Mouse (Mus musculus): ENCODE measurements at regions not wholly inside any gene's neighbourhood (a gene's known extent, or its start where the extent isn't known, plus 50 kb on each side); places are given as distances from the start of the nearest gene placed in this dataset.

DNA sequence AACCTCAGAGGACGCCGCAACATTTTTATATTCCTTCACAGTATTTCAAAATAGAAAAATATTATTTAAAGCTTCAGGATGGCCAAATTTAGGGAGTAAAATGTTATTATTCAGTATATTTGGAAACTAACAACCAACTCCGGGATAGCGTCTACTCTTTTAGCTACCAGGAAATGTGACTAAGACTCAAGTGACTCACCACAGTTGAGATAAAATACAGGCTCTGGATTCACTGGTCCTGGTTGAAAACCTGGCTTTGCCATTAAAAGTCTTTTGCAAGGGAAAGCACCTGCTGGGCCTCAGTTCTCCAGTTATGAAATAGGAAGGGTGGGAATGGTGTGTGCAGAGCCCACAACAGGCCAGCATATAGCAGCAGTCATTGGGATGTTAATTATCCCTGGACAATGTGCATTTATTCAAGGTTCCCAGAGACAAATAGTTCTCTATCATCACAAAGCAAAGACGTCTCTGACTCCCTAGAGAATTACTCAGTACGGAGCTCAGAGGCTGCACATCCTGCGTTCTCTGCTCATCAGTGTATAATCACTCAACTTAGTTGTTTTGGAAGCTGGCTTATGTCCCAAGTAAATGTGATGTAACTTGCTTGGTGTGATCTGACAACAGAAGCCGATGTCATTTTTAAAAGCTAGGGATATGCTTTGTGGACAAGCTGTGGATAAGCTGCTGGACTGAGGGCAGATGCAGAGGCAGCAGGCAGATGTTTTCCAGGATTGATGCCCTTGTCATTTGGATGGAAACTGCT, 73.9 kb upstream of the Kit start:
- Histone ChIP-seq H3K4me1 (no peaks in the 10 kb centered on the region), H3K27me3 (ENCODE audit: low read depth, poor library complexity, severe bottlenecking) (no peaks in the 10 kb centered on the region), H3K36me3 (no peaks in the 10 kb centered on the region), H3K27ac (no peak overlapping the region), H3K9me3 (replicated peaks) (no peaks in the 10 kb centered on the region), H3K4me3 (no peak overlapping the region)
- 91% methylated on average over 8 of the region's 8 CpGs for WGBS
- DNase-seq (ENCODE audit: low spot score) = no peak

DNA sequence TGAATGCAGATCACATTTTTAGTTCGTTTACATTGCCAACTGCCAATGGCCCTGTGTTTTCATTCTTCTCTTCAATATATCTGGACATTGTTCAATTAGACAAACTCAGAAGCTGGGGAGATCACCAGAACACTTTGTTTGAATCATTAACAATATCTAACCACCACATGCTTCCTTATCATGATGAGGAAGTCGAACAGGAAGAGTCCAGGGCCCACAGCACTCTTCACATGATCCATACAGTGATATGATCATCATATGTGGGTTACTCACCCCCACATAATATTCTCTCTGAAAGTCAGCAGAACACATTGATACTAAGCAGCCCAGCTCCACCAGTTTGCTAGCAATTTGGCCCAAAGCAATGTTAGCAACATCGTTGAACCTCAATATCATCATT, 71.0 kb upstream of the Kit start:
- DNase-seq (ENCODE audit: low spot score) = no peak
- H3K4me3 ChIP-seq = no peak overlapping the region
- no peaks in the 10 kb centered on the region for H3K4me1 ChIP-seq
- WGBS = 89% methylated on average over 3 of the region's 3 CpGs
- no peaks in the 10 kb centered on the region for H3K36me3 ChIP-seq
- no peaks in the 10 kb centered on the region for H3K27me3 ChIP-seq (ENCODE audit: low read depth, poor library complexity, severe bottlenecking)
- no peaks in the 10 kb centered on the region for H3K9me3 ChIP-seq (replicated peaks)
- no peak overlapping the region for H3K27ac ChIP-seq

DNA sequence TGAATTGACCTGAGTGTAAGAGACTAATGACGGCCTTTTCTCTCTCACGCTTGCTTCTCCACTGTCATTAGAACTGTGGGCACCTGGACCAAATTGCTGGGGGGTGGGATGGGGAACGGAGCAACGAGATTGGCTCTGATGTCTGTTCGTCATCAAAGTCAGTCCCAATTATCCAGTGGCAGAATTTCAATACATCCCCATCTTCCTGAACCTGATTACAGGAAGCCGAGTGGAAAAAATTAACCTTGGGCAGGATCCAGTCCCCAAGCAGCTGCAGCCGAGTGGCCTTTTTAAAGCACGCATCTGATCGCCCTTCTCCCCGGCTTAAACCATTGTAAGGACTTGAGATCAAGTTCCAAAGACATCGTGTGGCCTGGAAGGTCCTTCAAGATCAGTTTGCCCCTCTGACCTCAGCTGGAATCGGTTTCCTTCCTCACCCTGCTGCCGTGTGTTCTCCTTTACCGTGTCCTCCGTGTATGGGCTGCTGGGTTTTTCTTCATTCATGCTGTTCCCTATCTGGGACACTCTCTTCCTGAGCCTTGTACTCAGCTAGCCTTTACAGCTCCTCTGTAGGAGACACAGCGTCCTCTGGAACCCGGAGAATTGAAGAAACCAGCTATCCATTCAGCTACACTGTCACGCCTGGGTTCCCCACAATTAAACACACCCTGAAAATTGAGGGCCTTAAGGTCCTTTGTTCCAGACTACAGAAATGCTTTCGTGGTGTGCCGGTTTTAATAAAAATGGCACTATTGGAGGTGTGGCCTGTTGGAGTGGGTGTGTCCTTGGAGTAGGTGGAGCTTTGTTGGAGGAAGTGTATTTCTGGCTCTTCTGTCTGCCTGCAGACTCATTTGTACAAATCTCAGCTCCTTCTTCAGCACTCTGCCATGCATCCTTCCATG, 61.9 kb upstream of the Kit start:
- Histone ChIP-seq H3K27me3 (ENCODE audit: low read depth, poor library complexity, severe bottlenecking) (no peaks in the 10 kb centered on the region), H3K4me3 (no peak overlapping the region), H3K27ac (no peak overlapping the region), H3K36me3 (no peaks in the 10 kb centered on the region), H3K4me1 (0 out of 2 replicates have a peak, but pooled peaks cover 3% of the 10 kb centered on the region), H3K9me3 (replicated peaks) (no peaks in the 10 kb centered on the region)
- no peak for DNase-seq (ENCODE audit: low spot score)
- WGBS = 76% methylated on average over 20 of the region's 20 CpGs

DNA sequence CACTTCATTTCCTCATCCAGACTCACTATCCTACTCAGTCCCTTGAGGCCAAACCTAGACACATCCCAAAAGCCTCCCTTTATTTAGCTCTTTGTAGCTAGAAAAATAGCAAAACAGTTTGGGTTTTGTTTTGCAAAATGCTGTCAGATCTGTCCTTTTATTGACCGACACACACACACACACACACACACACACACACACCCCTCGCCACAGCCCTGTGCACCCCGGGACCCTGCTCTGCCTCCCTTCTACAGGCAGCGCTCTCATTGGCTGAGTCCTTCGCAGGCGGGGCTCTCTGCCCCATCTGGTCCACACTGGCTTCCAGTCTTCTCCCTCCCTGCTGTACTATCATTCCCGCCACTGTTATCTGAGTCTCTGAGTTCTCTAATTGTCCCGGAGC, 56.5 kb upstream of the Kit start:
- H3K27ac ChIP-seq = no peak overlapping the region
- WGBS = 67% methylated on average over 8 of the region's 8 CpGs
- no peaks in the 10 kb centered on the region for H3K27me3 ChIP-seq (ENCODE audit: low read depth, poor library complexity, severe bottlenecking)
- H3K36me3 ChIP-seq = no peaks in the 10 kb centered on the region
- DNase-seq (ENCODE audit: low spot score) = no peak
- no peaks in the 10 kb centered on the region for H3K4me1 ChIP-seq
- H3K4me3 ChIP-seq = no peak overlapping the region
- no peaks in the 10 kb centered on the region for H3K9me3 ChIP-seq (replicated peaks)

DNA sequence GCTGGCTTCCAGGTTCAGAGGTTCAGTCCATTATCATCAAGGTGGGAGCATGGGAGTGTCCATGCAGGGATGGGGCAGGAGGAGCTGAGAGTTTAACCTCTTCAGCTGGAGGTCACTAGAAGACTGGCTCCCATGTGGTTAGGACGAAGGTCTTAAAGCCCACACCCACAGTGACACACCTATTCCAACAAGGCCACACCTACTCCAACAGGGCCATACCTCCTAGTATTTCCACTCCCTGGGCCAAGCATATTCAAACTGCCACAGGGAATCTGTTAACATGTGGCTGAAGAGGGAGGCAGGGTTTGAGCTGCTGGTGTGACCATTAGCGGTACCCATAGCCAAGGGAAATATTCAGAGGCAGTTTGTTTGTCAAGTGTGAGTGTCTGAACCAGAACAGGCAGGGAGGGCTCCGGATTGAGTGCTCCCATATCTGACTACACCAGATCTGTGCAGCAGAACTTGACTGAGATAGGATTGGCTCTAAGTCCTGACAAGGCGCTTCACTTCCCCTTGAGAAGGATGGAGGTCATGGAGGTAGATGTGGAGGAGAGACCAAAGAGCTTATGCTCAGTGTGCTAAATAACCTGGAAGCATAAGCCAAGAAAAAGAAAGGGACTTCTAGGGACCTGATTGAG, 51.6 kb upstream of the Kit start:
- H3K9me3 ChIP-seq (replicated peaks) = no peaks in the 10 kb centered on the region
- H3K36me3 ChIP-seq = no peaks in the 10 kb centered on the region
- no peak overlapping the region for H3K4me3 ChIP-seq
- H3K4me1 ChIP-seq = no peaks in the 10 kb centered on the region
- 91% methylated on average over 4 of the region's 4 CpGs for WGBS
- H3K27ac ChIP-seq = no peak overlapping the region
- H3K27me3 ChIP-seq (ENCODE audit: low read depth, poor library complexity, severe bottlenecking) = no peaks in the 10 kb centered on the region
- no peak for DNase-seq (ENCODE audit: low spot score)

Measured in limb, embryonic 10.5 days (tissue).